Mouse (Mus musculus) kidney, postnatal 14 days (tissue): ENCODE measurements at regions not wholly inside any gene's neighbourhood (a gene's known extent, or its start where the extent isn't known, plus 50 kb on each side); places are given as distances from the start of the nearest gene placed in this dataset.

Source experiments
- DNase-seq: peaks from one replicate; pipeline ENCODE4 v3.0.0; 2022; ENCODE audit warnings: mixed read lengths

- DNase-seq, result no peak
These were observed 60.6 kb upstream of the Tas2r134 start for GRCm38 (mm10) chr2:51566554-51567246.

GRCm38 (mm10) chr2:51563881-51564280 lies 63.4 kb upstream of the Tas2r134 start:
- peak; percentile 52 for DNase-seq

GRCm38 (mm10) chr2:51563240-51563639 lies 64.1 kb upstream of the Tas2r134 start:
- peak; percentile 8 for DNase-seq

- DNase-seq, result no peak
These were observed 76.4 kb upstream of the Tas2r134 start for GRCm38 (mm10) chr2:51550863-51551262.

- peak; percentile 11 for DNase-seq
These were observed 78.2 kb upstream of the Tas2r134 start for GRCm38 (mm10) chr2:51549125-51549524.

- no peak for DNase-seq
These were observed 81.1 kb upstream of the Tas2r134 start for GRCm38 (mm10) chr2:51546181-51546580.

- DNase-seq, result peak; percentile 4
These were observed 83.4 kb upstream of the Tas2r134 start for GRCm38 (mm10) chr2:51543949-51544348.

GRCm38 (mm10) chr2:51542272-51542671 lies 85.0 kb upstream of the Tas2r134 start:
- DNase-seq, result peak; percentile 11

GRCm38 (mm10) chr2:51532709-51533414 lies 94.4 kb upstream of the Tas2r134 start:
- DNase-seq, result peak; percentile 18

GRCm38 (mm10) chr2:51531106-51531839 lies 96.0 kb upstream of the Tas2r134 start:
- DNase-seq, result no peak

GRCm38 (mm10) chr2:51522766-51523165 lies 104.5 kb upstream of the Tas2r134 start:
- DNase-seq, result no peak

GRCm38 (mm10) chr2:51509220-51510011 lies 117.9 kb upstream of the Tas2r134 start:
- no peak for DNase-seq

- DNase-seq, result peak; percentile 2
These were observed 129.4 kb upstream of the Tas2r134 start for GRCm38 (mm10) chr2:51497896-51498295.

- DNase-seq, result no peak
These were observed 153.6 kb upstream of the Tas2r134 start for GRCm38 (mm10) chr2:51473753-51474152.

GRCm38 (mm10) chr2:51467027-51467694 lies 160.2 kb upstream of the Tas2r134 start:
- no peak for DNase-seq

- DNase-seq, result no peak
These were observed 161.3 kb upstream of the Tas2r134 start for GRCm38 (mm10) chr2:51466003-51466402.

GRCm38 (mm10) chr2:51465576-51465975 lies 161.7 kb upstream of the Tas2r134 start:
- no peak for DNase-seq

GRCm38 (mm10) chr2:51464356-51464755 lies 163.0 kb upstream of the Tas2r134 start:
- DNase-seq, result no peak

GRCm38 (mm10) chr2:51460896-51461295 lies 166.4 kb upstream of the Tas2r134 start:
- DNase-seq, result no peak

- no peak for DNase-seq
These were observed 167.8 kb upstream of the Tas2r134 start for GRCm38 (mm10) chr2:51459486-51459885.

- DNase-seq, result no peak
These were observed 169.6 kb upstream of the Tas2r134 start for GRCm38 (mm10) chr2:51457717-51458116.

GRCm38 (mm10) chr2:51452816-51453215 lies 174.5 kb upstream of the Tas2r134 start:
- DNase-seq, result no peak
